Mouse (Mus musculus): ENCODE measurements around the gene Gm17019. TPM values are rescaled to one million over a fixed set of nuclear protein-coding genes. Genes with fewer than 3 reads are reported as not detected.
"Not testable (repeated sequence)": the region's sequence is repeated elsewhere in the genome, so short reads cannot be mapped to it uniquely, and the experiment has no call there.

Gm17019 gene
- total RNA-seq, 1 experiment from 2014 or later = not detected

GRCm38 (mm10) chr5:15004569-15005562, 27.9 kb downstream of the Gm17019 start:
- not testable (repeated sequence) for ATAC-seq (ENCODE audit: extremely low read depth, insufficient number of reproducible peaks, low FRiP score, poor library complexity, severe bottlenecking)

- not testable (repeated sequence) for ATAC-seq (ENCODE audit: extremely low read depth, insufficient number of reproducible peaks, low FRiP score, poor library complexity, severe bottlenecking)
Observed at GRCm38 (mm10) chr5:14998077-14998476, 34.7 kb downstream of the Gm17019 start.

- ATAC-seq (ENCODE audit: extremely low read depth, insufficient number of reproducible peaks, low FRiP score, poor library complexity, severe bottlenecking) = not testable (repeated sequence)
Observed at GRCm38 (mm10) chr5:14997556-14997955, 35.2 kb downstream of the Gm17019 start.

GRCm38 (mm10) chr5:14996670-14997249, 36.0 kb downstream of the Gm17019 start:
- not testable (repeated sequence) for ATAC-seq (ENCODE audit: extremely low read depth, insufficient number of reproducible peaks, low FRiP score, poor library complexity, severe bottlenecking)

- not testable (repeated sequence) for ATAC-seq (ENCODE audit: extremely low read depth, insufficient number of reproducible peaks, low FRiP score, poor library complexity, severe bottlenecking)
Observed at GRCm38 (mm10) chr5:14994124-14994523, 38.7 kb downstream of the Gm17019 start.

GRCm38 (mm10) chr5:14990375-14991158, 42.2 kb downstream of the Gm17019 start:
- ATAC-seq (ENCODE audit: extremely low read depth, insufficient number of reproducible peaks, low FRiP score, poor library complexity, severe bottlenecking) = not testable (repeated sequence)

GRCm38 (mm10) chr5:14986649-14987387, 46.0 kb downstream of the Gm17019 start:
- ATAC-seq (ENCODE audit: extremely low read depth, insufficient number of reproducible peaks, low FRiP score, poor library complexity, severe bottlenecking) = not testable (repeated sequence)

Other genes starting within 250 kb of the Gm17019 start
- not detected in 2 replicates for gene Gm9758, start 118.1 kb downstream of the Gm17019 start, total RNA-seq (2017)
- gene Speer4e, start 94.6 kb downstream of the Gm17019 start, total RNA-seq (2017) = not detected in 2 replicates
- not detected in 2 replicates for gene Gm10354, start 54.1 kb downstream of the Gm17019 start, total RNA-seq (2017)

All from neutrophil, adult 5-6 weeks (primary cell).